Mouse (Mus musculus) MEL (cell line): ENCODE measurements around the gene Tepsin. TPM values are rescaled to one million over a fixed set of nuclear protein-coding genes. Genes with fewer than 3 reads are reported as not detected.

ENCODE experiments used
- DNase-seq: peaks from one replicate; pipeline ENCODE4 v3.0.0; 2011; ENCODE audit warnings: low read depth, low spot score
- H3K27ac ChIP-seq: 2 replicates; pipeline ENCODE4 v1.5.1; 2012; ENCODE audit warnings: low read depth, mild to moderate bottlenecking, control low read depth, low read length, moderate library complexity; ENCODE audit not compliant: control insufficient read depth
- H3K27me3 ChIP-seq, 2 experiments: fragments of 150-350 bp in 1 of 2; sonication (generic) in 1 of 2; 2 replicates each; pipeline ENCODE4 v1.6.1; 2012; ENCODE audit warnings: low read length in 2 of 2, mild to moderate bottlenecking in 2 of 2, improper control_type of control experiment in 1 of 2, moderate library complexity in 1 of 2; ENCODE audit not compliant: insufficient read depth in 2 of 2, control insufficient read depth in 1 of 2
- H3K36me3 ChIP-seq, 2 experiments: 2 replicates each; pipeline ENCODE4 v1.6.1; 2012 to 2014; ENCODE audit warnings: low read length in 2 of 2, improper control_type of control experiment in 1 of 2, inconsistent platforms in 1 of 2, mild to moderate bottlenecking in 1 of 2; ENCODE audit not compliant: insufficient read depth in 2 of 2, control insufficient read depth in 1 of 2
- H3K4me1 ChIP-seq, 2 experiments: fragments of 150-350 bp in 1 of 2; sonication (generic) in 1 of 2; 2 replicates each; pipeline ENCODE4 v1.6.1; 2012; ENCODE audit warnings: low read length in 2 of 2, improper control_type of control experiment in 1 of 2, mild to moderate bottlenecking in 1 of 2; ENCODE audit not compliant: insufficient read depth in 2 of 2, control insufficient read depth in 1 of 2
- H3K4me3 ChIP-seq, 2 experiments: fragments of 150-350 bp in 1 of 2; sonication (generic) in 1 of 2; 2 replicates each; pipeline ENCODE4 v1.5.1; 2012; ENCODE audit warnings: low read depth in 2 of 2, low read length in 2 of 2, mild to moderate bottlenecking in 2 of 2, moderate library complexity in 2 of 2, control low read depth in 1 of 2, improper control_type of control experiment in 1 of 2; ENCODE audit not compliant: control insufficient read depth in 1 of 2, insufficient read depth in 1 of 2
- H3K79me2 ChIP-seq: 2 replicates; pipeline ENCODE4 v1.6.1; 2012; ENCODE audit warnings: mild to moderate bottlenecking, low read length, moderate library complexity; ENCODE audit not compliant: control insufficient read depth, poor library complexity, insufficient read depth
- H3K9ac ChIP-seq: 2 replicates; pipeline ENCODE4 v1.6.1; 2012; ENCODE audit warnings: low read depth, mild to moderate bottlenecking, control low read depth, low read length, moderate library complexity; ENCODE audit not compliant: control insufficient read depth, poor library complexity, severe bottlenecking
- H3K9me3 ChIP-seq: fragments of 150-350 bp; sonication (generic); replicated peaks from 2 replicates; pipeline ENCODE4 v1.6.1; 2012; ENCODE audit warnings: mild to moderate bottlenecking, low read length, improper control_type of control experiment, moderate library complexity; ENCODE audit not compliant: insufficient read depth
- CTCF ChIP-seq, 3 experiments: IDR thresholded peaks in 2 of 3; conservative IDR thresholded peaks in 1 of 3; 2 replicates each; pipeline ENCODE4 v1.5.1; 2011 to 2012; ENCODE audit warnings: low read length in 3 of 3, low read depth in 2 of 3, mild to moderate bottlenecking in 2 of 3, improper control_type of control experiment in 1 of 3, inconsistent platforms in 1 of 3, mixed read lengths in 1 of 3, moderate library complexity in 1 of 3; ENCODE audit not compliant: control insufficient read depth in 1 of 3, insufficient read depth in 1 of 3, poor library complexity in 1 of 3, severe bottlenecking in 1 of 3
- EP300 ChIP-seq, 2 experiments: IDR thresholded peaks; 2 replicates each; pipeline ENCODE4 v1.6.1; 2011; ENCODE audit warnings: improper control_type of control experiment in 2 of 2, low read length in 2 of 2, low read depth in 1 of 2, mild to moderate bottlenecking in 1 of 2
- ETS1 ChIP-seq: IDR thresholded peaks from 2 replicates; pipeline ENCODE4 v1.6.1; 2012; ENCODE audit warnings: low read depth, mild to moderate bottlenecking, inconsistent platforms, low read length, improper control_type of control experiment, moderate library complexity
- HCFC1 ChIP-seq: IDR thresholded peaks from 2 replicates; pipeline ENCODE4 v1.6.1; 2012; ENCODE audit warnings: low read depth, mild to moderate bottlenecking, inconsistent platforms, low read length, improper control_type of control experiment, moderate library complexity
- KAT2A ChIP-seq: conservative IDR thresholded peaks from 2 replicates; pipeline ENCODE4 v1.6.1; 2012; ENCODE audit warnings: low read depth, low read length, improper control_type of control experiment, inconsistent platforms
- MAX ChIP-seq: IDR thresholded peaks from 2 replicates; pipeline ENCODE4 v1.6.1; 2011; ENCODE audit warnings: low read length, improper control_type of control experiment
- MAZ ChIP-seq: IDR thresholded peaks from 2 replicates; pipeline ENCODE4 v1.6.1; 2012; ENCODE audit warnings: low read depth, mild to moderate bottlenecking, inconsistent platforms, low read length, improper control_type of control experiment
- MEF2A ChIP-seq: IDR thresholded peaks from 2 replicates; pipeline ENCODE4 v1.6.1; 2014; ENCODE audit warnings: low read depth, mild to moderate bottlenecking, inconsistent platforms, low read length, improper control_type of control experiment; ENCODE audit not compliant: poor library complexity, insufficient replicate concordance, severe bottlenecking; ENCODE audit errors: extremely low read depth
- MXI1 ChIP-seq: IDR thresholded peaks from 2 replicates; pipeline ENCODE4 v1.6.1; 2011; ENCODE audit warnings: mild to moderate bottlenecking, low read depth, low read length, improper control_type of control experiment
- MYC ChIP-seq: IDR thresholded peaks from 2 replicates; pipeline ENCODE4 v1.6.1; 2011; ENCODE audit warnings: low read depth, mild to moderate bottlenecking, low read length, improper control_type of control experiment, moderate library complexity
- NRF1 ChIP-seq: IDR thresholded peaks from 2 replicates; pipeline ENCODE4 v1.6.1; 2014; ENCODE audit warnings: low read depth, mild to moderate bottlenecking, inconsistent platforms, low read length, improper control_type of control experiment, moderate library complexity; ENCODE audit not compliant: poor library complexity, insufficient read depth, severe bottlenecking
- POLR2AphosphoS2 ChIP-seq: IDR thresholded peaks from 2 replicates; pipeline ENCODE4 v1.6.1; 2011; ENCODE audit warnings: low read length, improper control_type of control experiment
- POLR2AphosphoS5 ChIP-seq: IDR thresholded peaks from 2 replicates; pipeline ENCODE4 v1.6.1; 2012; ENCODE audit warnings: low read depth, borderline replicate concordance, mild to moderate bottlenecking, inconsistent platforms, low read length, moderate library complexity, mixed read lengths
- RCOR1 ChIP-seq: IDR thresholded peaks from 2 replicates; pipeline ENCODE4 v1.6.1; 2012; ENCODE audit warnings: low read depth, mild to moderate bottlenecking, inconsistent platforms, low read length, improper control_type of control experiment
- SIN3A ChIP-seq: IDR thresholded peaks from 2 replicates; pipeline ENCODE4 v1.6.1; 2012; ENCODE audit warnings: low read length, improper control_type of control experiment, inconsistent platforms
- TCF12 ChIP-seq: IDR thresholded peaks from 2 replicates; pipeline ENCODE4 v1.6.1; 2014; ENCODE audit warnings: low read depth, mild to moderate bottlenecking, inconsistent platforms, low read length, improper control_type of control experiment, moderate library complexity
- ZC3H11A ChIP-seq: IDR thresholded peaks from 2 replicates; pipeline ENCODE4 v1.6.1; 2012; ENCODE audit warnings: low read depth, mild to moderate bottlenecking, inconsistent platforms, low read length, improper control_type of control experiment
- ZKSCAN1 ChIP-seq: IDR thresholded peaks from 2 replicates; pipeline ENCODE4 v1.6.1; 2012; ENCODE audit warnings: low read depth, mild to moderate bottlenecking, inconsistent platforms, low read length, improper control_type of control experiment, moderate library complexity
- polyA plus RNA-seq, 2 experiments: library from polyadenylated mRNA; stranded (reverse) in 1 of 2; unstranded in 1 of 2; fragments of >175 nt in 1 of 2; fragments of >200 nt in 1 of 2; gene quantifications; 2 replicates each; pipeline versions ENCODE4 v1.2.1 to v1.2.4; 2012; ENCODE audit warnings: low replicate concordance in 2 of 2, low read depth in 1 of 2; ENCODE audit not compliant: insufficient read length in 2 of 2, insufficient read depth in 1 of 2, missing spikeins in 1 of 2
- total RNA-seq: library from RNA; depleted of rRNA; stranded (reverse); fragments of 300-350 nt; gene quantifications from 2 replicates; pipeline ENCODE4 v1.2.3, GENCODE M21; 2012

The Tepsin gene
- total and polyA plus RNA-seq, 3 experiments = 14.3 to 16.6 TPM; not detected in 1

DNA sequence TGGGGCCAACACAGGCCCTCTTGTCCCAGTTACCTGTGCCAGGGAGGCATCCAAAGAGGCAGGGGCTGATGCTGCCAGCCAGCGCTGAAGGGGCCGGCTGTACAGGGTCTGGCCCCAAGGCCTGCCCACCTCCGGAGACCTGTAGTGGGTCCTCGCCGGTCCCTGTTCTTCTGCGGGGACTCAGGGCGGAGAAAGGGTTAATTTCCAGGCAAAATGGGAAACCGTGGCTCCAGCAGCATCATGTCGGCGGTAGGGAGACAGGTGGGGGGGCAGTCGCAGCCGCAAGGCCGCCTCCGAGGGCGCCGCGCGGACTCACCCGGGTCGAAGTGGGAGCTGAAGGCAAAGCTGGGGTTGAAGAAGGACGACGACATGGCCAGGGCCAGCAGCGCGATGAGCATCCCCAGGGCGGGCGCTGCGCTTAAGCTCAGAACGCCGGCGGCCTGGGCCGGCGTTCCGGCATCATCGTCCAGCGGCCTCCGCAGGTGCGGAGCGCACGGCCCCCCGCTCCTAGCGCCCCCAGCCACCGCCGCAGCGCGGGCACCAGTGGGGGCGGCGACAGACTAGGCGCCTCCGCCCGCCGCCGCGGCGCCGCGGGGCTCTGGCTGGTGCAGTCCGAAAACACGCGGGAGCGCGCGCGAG, 51.9 kb downstream of the Tepsin start, which contains the start of gene Aatk (continued):
- TF ChIP-seq NRF1 (no peak), MAZ (no peak), MYC (no peak), MXI1 (no peak)

GRCm38 (mm10) chr11:120045839-120046552, 52.5 kb downstream of the Tepsin start:
- Histone ChIP-seq H3K9ac (no peak overlapping the region), H3K79me2 (no peaks in the 10 kb centered on the region), H3K27ac (no peak overlapping the region), H3K4me1 (no peaks in the 10 kb centered on the region), H3K36me3 (no peaks in the 10 kb centered on the region), H3K9me3 (no peaks in the 10 kb centered on the region), H3K27me3 (no peaks in the 10 kb centered on the region; a peak in 2 of 4 replicates), H3K4me3 (no peak overlapping the region)
- TF ChIP-seq TCF12 (no peak), POLR2AphosphoS5 (no peak), ETS1 (no peak), HCFC1 (no peak), POLR2AphosphoS2 (no peak), EP300 (IDR thresholded peaks at IDR 0.05; ENCODE audit: low read depth in 1 of 2, low read length in 2 of 2) (no peak), KAT2A (no peak), MEF2A (no peak), MAX (no peak), CTCF (IDR thresholded peaks at IDR 0.05 in 2 of 3, conservative IDR thresholded peaks at IDR 0.05 in 1 of 3; ENCODE audit: control insufficient read depth in 1 of 3, insufficient read depth in 1 of 3, low read depth in 2 of 3, low read length in 3 of 3, poor library complexity in 1 of 3, severe bottlenecking in 1 of 3) (no peak), ZC3H11A (no peak), RCOR1 (no peak), MYC (no peak), ZKSCAN1 (no peak), SIN3A (no peak)
- no peak for DNase-seq
